Mouse (Mus musculus) heart, postnatal 0 days (tissue): ENCODE measurements around the gene Hormad2. TPM values are rescaled to one million over a fixed set of nuclear protein-coding genes. Genes with fewer than 3 reads are reported as not detected.

Experiments
- ATAC-seq: fragments of 200-750 bp; cut with Nextera tagmentation; 2 replicates; pipeline ENCODE4 v1.8.0; 2017; ENCODE audit warnings: low read depth, moderate number of reproducible peaks, moderate library complexity; ENCODE audit not compliant: insufficient read depth
- DNase-seq: peaks from one replicate; pipeline ENCODE4 v3.0.0-alpha.2; 2016; ENCODE audit warnings: low spot score
- H3K27ac ChIP-seq: fragments of 300-500 bp; sonication (generic); 2 replicates; pipeline ENCODE4 v1.5.1; 2014; ENCODE audit warnings: low read depth, mild to moderate bottlenecking
- H3K27me3 ChIP-seq: fragments of 300-500 bp; sonication (generic); 2 replicates; pipeline ENCODE4 v1.6.1; 2014; ENCODE audit warnings: low read length, mixed read lengths; ENCODE audit not compliant: control insufficient read depth, insufficient read depth
- H3K36me3 ChIP-seq: fragments of 300-500 bp; sonication (generic); replicated peaks from 2 replicates; pipeline ENCODE4 v1.6.1; 2014; ENCODE audit warnings: low read length, mixed read lengths; ENCODE audit not compliant: control insufficient read depth, insufficient read depth
- H3K4me1 ChIP-seq: fragments of 300-500 bp; sonication (generic); 2 replicates; pipeline ENCODE4 v1.6.1; 2014; ENCODE audit warnings: antibody characterized with exemption; ENCODE audit not compliant: control insufficient read depth, insufficient read depth
- H3K4me2 ChIP-seq: fragments of 300-500 bp; sonication (generic); 2 replicates; pipeline ENCODE4 v1.6.1; 2014; ENCODE audit warnings: low read depth, mild to moderate bottlenecking, low read length, moderate library complexity
- H3K4me3 ChIP-seq: fragments of 300-500 bp; sonication (generic); 2 replicates; pipeline ENCODE4 v1.5.1; 2014; ENCODE audit warnings: low read depth, low read length
- H3K9ac ChIP-seq: fragments of 300-500 bp; sonication (generic); replicated peaks from 2 replicates; pipeline ENCODE4 v1.6.1; 2014; ENCODE audit warnings: low read depth, low read length, mixed read lengths
- H3K9me3 ChIP-seq: fragments of 300-500 bp; sonication (generic); replicated peaks from 2 replicates; pipeline ENCODE4 v1.6.1; 2016; ENCODE audit warnings: low read length; ENCODE audit not compliant: control insufficient read depth
- CTCF ChIP-seq: IDR thresholded peaks from 2 replicates; pipeline ENCODE4 v1.5.1; 2016; ENCODE audit warnings: antibody characterized with exemption, control low read depth, low read depth
- EP300 ChIP-seq: IDR thresholded peaks from 2 replicates; pipeline ENCODE4 v1.6.1; 2016; ENCODE audit warnings: antibody characterized with exemption, low read depth
- WGBS: fragments of 180-500 bp; shearing (Covaris S2); extraction: QIAGEN DNeasy Blood & Tissue Kit; methylation state at CpG from one replicate; pipeline ENCODE4 v1.1.7; 2014; 5-methylcytosine and 5-hydroxymethylcytosine counted together
- polyA plus RNA-seq: library from polyadenylated mRNA; unstranded; fragments of >200 nt; fragmentation: Nextera tagmentation; extraction: Ambion mirVana; gene quantifications from 2 replicates; pipeline ENCODE4 v1.2.1, GENCODE M21; 2015
- total RNA-seq: library from RNA; depleted of rRNA; stranded (reverse); fragments of >200 nt; gene quantifications from 2 replicates; pipeline ENCODE4 v1.2.3, GENCODE M21; 2014; ENCODE audit warnings: low replicate concordance

Hormad2 gene
- total and polyA plus RNA-seq, 2 experiments from 2014 or later = not detected

DNA sequence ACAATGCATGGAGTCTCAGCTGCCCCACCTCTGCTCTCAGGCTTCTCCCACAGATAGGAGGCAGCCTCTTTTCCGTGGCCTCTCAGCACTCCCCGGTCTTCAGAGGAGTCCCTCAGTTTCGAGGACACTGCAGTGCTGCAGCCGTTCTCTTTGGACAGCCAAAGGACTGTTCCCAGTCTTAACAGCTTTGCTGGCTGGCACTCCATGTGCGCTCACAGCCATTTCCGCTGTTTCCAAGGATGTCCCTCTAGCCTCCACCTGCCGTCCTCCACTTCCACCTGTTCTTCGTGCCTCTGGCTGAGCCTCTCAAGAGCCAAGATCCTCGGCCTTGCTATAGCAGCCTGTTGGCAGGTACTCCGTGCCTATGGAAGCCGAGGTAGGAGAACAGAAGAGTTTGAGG, 117.4 kb downstream of the Hormad2 start:
- H3K27me3 ChIP-seq = no peaks in the 10 kb centered on the region
- TF ChIP-seq EP300 (no peak), CTCF (no peak)
- ATAC-seq (no peak), DNase-seq (no peak)
- 69% methylated on average over 11 of the region's 11 CpGs for WGBS
- no peaks in the 10 kb centered on the region for H3K9me3 ChIP-seq
- no peak overlapping the region for H3K4me2 ChIP-seq
- no peak overlapping the region for H3K4me3 ChIP-seq
- H3K9ac ChIP-seq = no peak overlapping the region
- H3K4me1 ChIP-seq = no peaks in the 10 kb centered on the region
- no peaks in the 10 kb centered on the region for H3K36me3 ChIP-seq
- no peak overlapping the region for H3K27ac ChIP-seq

DNA sequence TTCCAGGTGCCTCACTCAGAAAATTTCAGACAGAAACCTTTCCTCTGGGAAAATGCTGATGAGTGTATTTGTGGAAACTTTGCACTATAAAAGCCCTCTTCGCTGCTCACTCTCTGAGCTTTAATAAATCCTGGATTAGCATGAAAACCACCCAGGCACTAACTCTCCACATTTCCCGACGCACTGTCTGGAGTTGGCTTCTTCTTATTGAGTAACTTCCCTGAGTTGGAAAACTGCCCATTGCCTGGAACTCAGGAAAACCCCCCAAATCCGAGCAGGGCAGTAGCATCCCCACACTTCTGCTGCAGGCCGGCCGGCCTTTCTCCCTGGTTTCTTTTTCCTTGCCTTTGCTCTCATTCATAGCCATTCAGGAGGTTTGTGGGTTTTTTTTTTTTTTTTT, 118.0 kb downstream of the Hormad2 start:
- WGBS = 72% methylated on average over 6 of the region's 6 CpGs
- H3K4me2 ChIP-seq = no peak overlapping the region

DNA sequence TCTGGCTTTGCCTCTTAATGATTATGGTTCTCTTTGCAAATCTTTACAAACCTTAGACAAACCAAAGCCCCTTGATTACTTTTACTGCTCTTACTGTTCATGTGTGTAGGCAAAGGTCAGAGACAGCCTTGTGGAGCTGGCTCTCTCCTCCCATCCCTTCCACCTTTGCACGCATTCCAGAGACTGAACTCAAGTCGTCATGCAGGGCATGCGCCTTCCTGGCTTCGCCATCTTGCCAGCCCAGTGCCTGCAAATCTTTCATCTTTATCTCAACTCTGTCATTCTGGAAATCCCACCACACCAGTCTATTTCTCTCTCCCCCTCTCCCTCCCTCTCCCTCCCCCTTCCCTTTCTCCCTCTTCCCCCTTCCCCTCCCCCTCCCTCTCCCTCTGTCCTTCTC, 120.0 kb downstream of the Hormad2 start:
- DNase-seq (no peak), ATAC-seq (no peak)
- Histone ChIP-seq H3K9me3 (no peaks in the 10 kb centered on the region), H3K4me2 (no peak overlapping the region), H3K4me1 (no peaks in the 10 kb centered on the region), H3K27ac (no peak overlapping the region), H3K36me3 (no peaks in the 10 kb centered on the region), H3K4me3 (no peak overlapping the region), H3K27me3 (no peaks in the 10 kb centered on the region), H3K9ac (no peak overlapping the region)
- 55% methylated on average over 4 of the region's 4 CpGs for WGBS
- no peak for TF ChIP-seq CTCF
- no peak for TF ChIP-seq EP300

More for the DNA sequence above, 118.0 kb downstream of the Hormad2 start:
- ATAC-seq = no peak
- Histone ChIP-seq H3K4me1 (no peaks in the 10 kb centered on the region), H3K27me3 (no peaks in the 10 kb centered on the region), H3K27ac (no peak overlapping the region), H3K9me3 (no peaks in the 10 kb centered on the region), H3K4me3 (no peak overlapping the region), H3K36me3 (no peaks in the 10 kb centered on the region), H3K9ac (no peak overlapping the region)
- no peak for DNase-seq
- TF ChIP-seq EP300 (no peak), CTCF (no peak)

GRCm38 (mm10) chr11:4319212-4319955, 121.5 kb downstream of the Hormad2 start:
- no peak overlapping the region for H3K27ac ChIP-seq
- no peaks in the 10 kb centered on the region for H3K4me1 ChIP-seq
- no peak overlapping the region for H3K4me3 ChIP-seq
- ATAC-seq = no peak
- H3K27me3 ChIP-seq = no peaks in the 10 kb centered on the region
- no peak overlapping the region for H3K9ac ChIP-seq
- H3K36me3 ChIP-seq = no peaks in the 10 kb centered on the region
- no peak overlapping the region for H3K4me2 ChIP-seq
- no peak for DNase-seq
- TF ChIP-seq EP300 (no peak), CTCF (no peak)
- no peaks in the 10 kb centered on the region for H3K9me3 ChIP-seq
- 84% methylated on average over 14 of the region's 14 CpGs for WGBS

GRCm38 (mm10) chr11:4318011-4318410, 122.9 kb downstream of the Hormad2 start:
- no peak for DNase-seq
- no peaks in the 10 kb centered on the region for H3K9me3 ChIP-seq
- no peak overlapping the region for H3K9ac ChIP-seq
- no peak overlapping the region for H3K27ac ChIP-seq
- ATAC-seq = no peak
- H3K27me3 ChIP-seq = no peaks in the 10 kb centered on the region
- H3K4me3 ChIP-seq = no peak overlapping the region
- TF ChIP-seq EP300 (no peak), CTCF (no peak)
- 62% methylated on average over 3 of the region's 3 CpGs for WGBS
- H3K4me1 ChIP-seq = no peaks in the 10 kb centered on the region
- H3K4me2 ChIP-seq = no peak overlapping the region
- no peaks in the 10 kb centered on the region for H3K36me3 ChIP-seq

GRCm38 (mm10) chr11:4317287-4317686, 123.6 kb downstream of the Hormad2 start:
- Histone ChIP-seq H3K27ac (no peak overlapping the region), H3K27me3 (no peaks in the 10 kb centered on the region), H3K9ac (no peak overlapping the region), H3K9me3 (no peaks in the 10 kb centered on the region), H3K4me2 (no peak overlapping the region), H3K4me3 (no peak overlapping the region), H3K4me1 (no peaks in the 10 kb centered on the region), H3K36me3 (no peaks in the 10 kb centered on the region)
- no peak for DNase-seq
- TF ChIP-seq CTCF (no peak), EP300 (no peak)
- no peak for ATAC-seq
- WGBS = 61% methylated on average over 5 of the region's 5 CpGs
